Mouse (Mus musculus): ENCODE measurements at regions not wholly inside any gene's neighbourhood (a gene's known extent, or its start where the extent isn't known, plus 50 kb on each side); places are given as distances from the start of the nearest gene placed in this dataset.

DNA sequence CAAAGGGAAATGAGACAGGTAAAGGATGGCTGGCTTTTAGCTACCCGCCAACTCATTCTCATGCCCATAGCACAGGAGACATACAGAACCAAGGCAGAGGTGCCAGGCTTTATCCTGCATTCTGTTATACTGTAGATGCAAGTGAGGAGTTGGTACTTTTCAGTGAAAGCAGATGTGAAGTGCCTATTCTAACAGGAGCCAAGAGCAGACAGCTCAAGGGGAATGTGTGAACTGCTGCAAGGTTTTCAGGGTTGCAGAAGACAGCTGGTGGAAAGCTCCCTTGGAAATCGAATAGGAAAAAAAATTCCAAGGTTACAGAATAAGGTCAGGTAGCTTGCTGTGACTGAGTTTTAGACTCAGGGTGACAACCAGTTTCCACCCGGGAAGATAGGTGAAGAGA is 105.7 kb upstream of the Gls start:
- Histone ChIP-seq H3K4me3 (no peak overlapping the region), H3K9me3 (no peaks in the 10 kb centered on the region), H3K36me3 (no peaks in the 10 kb centered on the region), H3K9ac (no peak overlapping the region), H3K4me2 (no peak overlapping the region), H3K27me3 (no peaks in the 10 kb centered on the region), H3K27ac (replicated peaks) (no peak overlapping the region), H3K4me1 (replicated peaks) (no peaks in the 10 kb centered on the region)
- no peak for ATAC-seq (ENCODE audit: low read depth)
- WGBS = 88% methylated on average over 3 of the region's 3 CpGs

- no peak for ATAC-seq (ENCODE audit: low read depth)
- H3K9me3 ChIP-seq = no peaks in the 10 kb centered on the region
- WGBS = 87% methylated on average over 6 of the region's 6 CpGs
- no peak overlapping the region for H3K4me3 ChIP-seq
- H3K27ac ChIP-seq (replicated peaks) = no peak overlapping the region
- H3K27me3 ChIP-seq = no peaks in the 10 kb centered on the region
- H3K36me3 ChIP-seq = no peaks in the 10 kb centered on the region
- H3K4me1 ChIP-seq (replicated peaks) = no peaks in the 10 kb centered on the region
- H3K9ac ChIP-seq = no peak overlapping the region
- H3K4me2 ChIP-seq = no peak overlapping the region
Measured at GRCm38 (mm10) chr1:52338243-52338642, 105.2 kb upstream of the Gls start.

DNA sequence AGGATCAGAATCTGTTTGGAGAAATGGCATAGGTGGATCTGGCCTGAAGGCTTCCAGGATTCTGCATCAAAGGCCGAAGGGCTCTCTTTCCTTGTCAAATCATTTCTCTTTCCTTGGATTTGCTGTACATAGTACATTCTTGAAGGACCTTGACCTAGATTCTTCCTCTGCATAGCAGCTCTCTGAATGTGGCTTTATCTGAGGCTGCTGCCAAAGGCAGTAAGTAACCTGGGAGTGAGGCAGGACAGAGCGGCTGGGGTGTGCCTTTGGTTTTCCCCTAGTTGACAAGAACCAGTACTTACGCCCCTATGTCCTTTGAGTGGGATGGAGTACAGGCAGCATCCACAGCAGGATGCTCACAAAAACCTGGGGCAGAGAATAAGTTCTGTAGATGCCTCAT is 103.7 kb upstream of the Gls start:
- no peaks in the 10 kb centered on the region for H3K4me1 ChIP-seq (replicated peaks)
- no peak overlapping the region for H3K4me3 ChIP-seq
- H3K27me3 ChIP-seq = no peaks in the 10 kb centered on the region
- 92% methylated on average over 3 of the region's 3 CpGs for WGBS
- H3K9ac ChIP-seq = no peak overlapping the region
- no peak overlapping the region for H3K4me2 ChIP-seq
- H3K9me3 ChIP-seq = no peaks in the 10 kb centered on the region
- no peak overlapping the region for H3K27ac ChIP-seq (replicated peaks)
- no peak for ATAC-seq (ENCODE audit: low read depth)
- H3K36me3 ChIP-seq = no peaks in the 10 kb centered on the region

- H3K4me1 ChIP-seq (replicated peaks) = no peaks in the 10 kb centered on the region
- no peak overlapping the region for H3K27ac ChIP-seq (replicated peaks)
- H3K36me3 ChIP-seq = no peaks in the 10 kb centered on the region
- WGBS = 87% methylated on average over 12 of the region's 12 CpGs
- H3K9me3 ChIP-seq = no peaks in the 10 kb centered on the region
- no peak overlapping the region for H3K4me3 ChIP-seq
- no peak overlapping the region for H3K4me2 ChIP-seq
- no peak overlapping the region for H3K9ac ChIP-seq
- H3K27me3 ChIP-seq = no peaks in the 10 kb centered on the region
- ATAC-seq (ENCODE audit: low read depth) = no peak
Measured at GRCm38 (mm10) chr1:52332013-52332412, 99.0 kb upstream of the Gls start.

- Histone ChIP-seq H3K27me3 (no peaks in the 10 kb centered on the region), H3K9ac (no peak overlapping the region), H3K4me3 (no peak overlapping the region), H3K36me3 (no peaks in the 10 kb centered on the region), H3K9me3 (no peaks in the 10 kb centered on the region), H3K4me1 (replicated peaks) (no peaks in the 10 kb centered on the region), H3K4me2 (no peak overlapping the region), H3K27ac (replicated peaks) (no peak overlapping the region)
- no peak for ATAC-seq (ENCODE audit: low read depth)
- WGBS = 49% methylated on average over 4 of the region's 4 CpGs
Measured at GRCm38 (mm10) chr1:52331442-52331841, 98.4 kb upstream of the Gls start.

DNA sequence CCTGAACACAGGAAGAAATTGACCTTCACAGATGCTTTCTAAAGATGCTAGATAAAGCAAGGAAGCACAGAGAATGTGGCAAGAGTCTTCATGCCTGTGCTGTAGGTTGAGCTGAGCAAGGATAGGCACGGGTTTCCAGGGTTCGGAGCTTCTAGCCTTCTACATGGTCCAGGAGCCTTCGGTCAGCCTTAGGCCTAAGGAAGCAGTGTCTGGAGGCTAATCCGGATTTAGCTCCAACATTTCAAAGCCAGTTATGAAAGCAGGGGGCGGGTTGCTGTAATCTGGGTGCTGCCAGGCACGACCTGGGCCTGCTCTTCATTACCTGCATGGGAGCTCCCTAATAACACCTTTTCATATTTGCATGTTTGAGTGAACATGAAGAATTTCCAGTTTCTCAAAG is 97.5 kb upstream of the Gls start:
- WGBS = 87% methylated on average over 6 of the region's 6 CpGs
- ATAC-seq (ENCODE audit: low read depth) = no peak
- H3K4me3 ChIP-seq = no peak overlapping the region
- H3K4me2 ChIP-seq = no peak overlapping the region
- H3K27me3 ChIP-seq = no peaks in the 10 kb centered on the region
- no peaks in the 10 kb centered on the region for H3K4me1 ChIP-seq (replicated peaks)
- no peak overlapping the region for H3K27ac ChIP-seq (replicated peaks)
- H3K36me3 ChIP-seq = no peaks in the 10 kb centered on the region
- no peak overlapping the region for H3K9ac ChIP-seq
- no peaks in the 10 kb centered on the region for H3K9me3 ChIP-seq

GRCm38 (mm10) chr1:52328507-52328906 is 95.5 kb upstream of the Gls start:
- Histone ChIP-seq H3K4me2 (no peak overlapping the region), H3K4me3 (no peak overlapping the region), H3K27ac (replicated peaks) (no peak overlapping the region), H3K9me3 (no peaks in the 10 kb centered on the region), H3K9ac (no peak overlapping the region), H3K4me1 (replicated peaks) (no peaks in the 10 kb centered on the region), H3K36me3 (no peaks in the 10 kb centered on the region), H3K27me3 (no peaks in the 10 kb centered on the region)
- no peak for ATAC-seq (ENCODE audit: low read depth)

DNA sequence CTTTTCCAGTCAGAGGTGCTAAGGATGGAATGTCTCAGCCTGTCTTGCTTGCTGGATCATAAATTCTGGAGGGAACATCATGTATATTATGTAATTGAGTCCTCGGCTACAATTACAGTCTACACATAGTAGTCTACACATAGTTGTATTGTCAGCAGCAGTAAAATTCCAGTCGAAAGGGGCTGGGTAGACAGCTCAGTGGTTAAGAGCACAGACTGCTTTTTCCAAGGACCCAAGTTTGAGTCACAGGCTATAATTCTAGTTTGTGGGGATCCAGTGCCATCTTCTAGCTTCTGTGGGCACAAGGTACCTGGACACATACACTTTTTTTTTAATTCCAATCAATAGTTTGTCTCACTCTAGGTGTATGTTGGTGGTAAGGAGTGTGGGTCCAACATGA is 91.3 kb upstream of the Gls start:
- Histone ChIP-seq H3K4me2 (no peak overlapping the region), H3K27me3 (no peaks in the 10 kb centered on the region), H3K9me3 (no peaks in the 10 kb centered on the region), H3K36me3 (no peaks in the 10 kb centered on the region), H3K4me3 (no peak overlapping the region), H3K27ac (replicated peaks) (no peak overlapping the region), H3K4me1 (replicated peaks) (no peaks in the 10 kb centered on the region), H3K9ac (no peak overlapping the region)
- WGBS = 84% methylated on average over 2 of the region's 2 CpGs
- no peak for ATAC-seq (ENCODE audit: low read depth)

DNA sequence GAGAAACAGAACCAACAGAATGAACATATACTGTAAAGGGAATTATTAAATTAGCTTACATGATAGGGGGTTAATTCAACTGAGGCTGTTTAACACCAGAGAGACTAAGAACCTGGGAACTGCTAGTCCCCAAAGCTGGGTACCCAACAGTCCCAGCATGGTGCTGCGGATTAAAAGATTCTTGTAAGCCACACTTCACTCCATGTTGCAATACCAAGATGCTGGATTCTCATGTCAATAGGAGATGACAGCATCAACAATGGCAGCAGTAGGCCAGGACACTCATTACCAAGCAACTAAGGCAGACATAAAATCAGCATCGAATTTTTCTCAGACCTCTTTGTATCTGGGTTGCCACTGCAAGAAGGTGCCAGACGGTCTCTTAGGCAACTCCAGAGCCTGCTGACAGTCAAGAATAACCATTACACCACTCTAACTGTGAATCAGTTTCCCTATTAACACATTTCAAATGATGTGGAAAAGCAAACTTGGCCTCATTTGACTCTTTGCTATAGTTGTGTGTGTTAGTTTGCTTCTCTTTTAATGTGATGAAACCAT is 79.1 kb upstream of the Gls start:
- H3K36me3 ChIP-seq = no peaks in the 10 kb centered on the region
- 75% methylated on average over 3 of the region's 3 CpGs for WGBS
- peaks cover under 1% of the 10 kb centered on the region; the same call in 1 of the 2 replicates for H3K4me1 ChIP-seq (replicated peaks)
- H3K27ac ChIP-seq (replicated peaks) = no peak overlapping the region
- H3K9ac ChIP-seq = no peak overlapping the region
- H3K27me3 ChIP-seq = no peaks in the 10 kb centered on the region
- no peak for ATAC-seq (ENCODE audit: low read depth)
- no peak overlapping the region for H3K4me3 ChIP-seq
- no peaks in the 10 kb centered on the region for H3K9me3 ChIP-seq
- no peak overlapping the region for H3K4me2 ChIP-seq

DNA sequence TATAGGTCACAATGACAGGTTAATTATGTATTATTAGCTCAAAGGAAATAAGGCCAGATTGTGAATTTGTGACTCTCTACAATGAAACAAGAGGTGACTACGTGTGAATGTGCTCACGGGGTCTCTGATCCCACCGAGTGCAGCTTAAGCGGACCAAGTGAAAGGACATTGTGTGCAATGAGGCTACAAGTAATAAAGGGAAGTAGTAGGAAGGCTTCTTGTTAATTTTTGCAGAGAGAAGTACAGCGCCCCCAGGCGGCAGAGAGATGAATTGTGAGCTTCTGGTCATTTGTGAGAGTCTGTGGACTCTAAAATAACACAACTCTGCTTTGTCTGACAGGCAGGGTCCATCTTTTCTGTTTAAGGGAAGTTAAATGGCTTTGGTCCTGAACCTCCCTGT is 73.9 kb upstream of the Gls start:
- Histone ChIP-seq H3K36me3 (no peaks in the 10 kb centered on the region), H3K9ac (no peak overlapping the region), H3K9me3 (no peaks in the 10 kb centered on the region), H3K27ac (replicated peaks) (0 out of 2 replicates have a peak overlapping the region, but pooled peaks have one; percentile 15), H3K27me3 (no peaks in the 10 kb centered on the region), H3K4me1 (replicated peaks) (peaks cover 16% of the 10 kb centered on the region), H3K4me2 (no peak overlapping the region), H3K4me3 (no peak overlapping the region)
- no peak for ATAC-seq (ENCODE audit: low read depth)
- WGBS = 32% methylated on average over 6 of the region's 6 CpGs

- Histone ChIP-seq H3K4me2 (no peak overlapping the region; the same call in 1 of the 2 replicates), H3K4me3 (no peak overlapping the region), H3K27me3 (no peaks in the 10 kb centered on the region), H3K4me1 (replicated peaks) (peaks cover 16% of the 10 kb centered on the region), H3K9ac (no peak overlapping the region), H3K36me3 (no peaks in the 10 kb centered on the region), H3K9me3 (no peaks in the 10 kb centered on the region), H3K27ac (replicated peaks) (peak overlapping the region; percentile 57)
- peak; percentile 66; the same call in 1 of the 2 replicates for ATAC-seq (ENCODE audit: low read depth)
- 63% methylated on average over 18 of the region's 18 CpGs for WGBS
Measured at GRCm38 (mm10) chr1:52305679-52306632, 72.9 kb upstream of the Gls start.

GRCm38 (mm10) chr1:52302557-52302956 is 69.5 kb upstream of the Gls start:
- H3K27me3 ChIP-seq = no peaks in the 10 kb centered on the region
- H3K36me3 ChIP-seq = no peaks in the 10 kb centered on the region
- H3K4me2 ChIP-seq = no peak overlapping the region
- H3K9ac ChIP-seq = no peak overlapping the region
- 5% methylated on average over 6 of the region's 6 CpGs for WGBS
- H3K4me1 ChIP-seq (replicated peaks) = peaks cover 16% of the 10 kb centered on the region
- H3K4me3 ChIP-seq = no peak overlapping the region
- no peak for ATAC-seq (ENCODE audit: low read depth)
- no peak overlapping the region for H3K27ac ChIP-seq (replicated peaks)
- no peaks in the 10 kb centered on the region for H3K9me3 ChIP-seq
